Mouse (Mus musculus): ENCODE data around the gene H2afv.

DNA sequence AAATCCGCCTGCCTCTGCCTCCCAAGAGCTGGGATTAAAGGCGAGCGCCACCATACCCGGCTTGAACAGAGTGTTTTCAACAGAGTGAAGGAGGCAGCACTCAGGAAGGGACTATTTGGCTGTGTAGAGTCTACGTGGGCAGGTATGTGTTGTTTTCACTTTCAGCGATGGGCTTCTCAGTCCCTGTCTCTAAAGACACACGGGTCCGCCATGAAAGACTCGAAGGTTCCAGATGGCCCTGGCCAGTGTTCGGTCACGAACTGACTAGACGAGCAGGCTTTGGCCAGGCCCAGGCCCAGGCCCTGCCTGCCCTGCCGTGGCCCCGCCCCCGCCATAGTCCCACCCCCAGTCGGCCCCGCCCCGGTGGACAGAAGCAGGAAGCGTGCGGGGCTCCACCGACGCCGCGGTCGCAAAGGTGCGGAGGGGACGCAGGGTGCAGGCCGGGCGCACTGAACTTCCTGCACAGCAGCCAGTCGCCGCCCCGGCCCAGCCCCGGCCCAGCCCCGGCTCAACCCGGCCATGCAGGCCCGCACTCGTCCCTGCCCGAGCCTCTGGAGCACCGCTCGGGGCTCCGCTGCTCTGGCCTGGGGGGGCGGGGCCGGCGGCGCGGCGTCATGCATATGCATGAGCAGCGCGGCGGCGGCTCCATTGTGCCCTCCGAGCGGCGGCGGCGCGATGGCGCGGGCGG, 55.4 kb downstream of the H2afv start, which contains the start of gene Zmiz2:
- TF ChIP-seq CTCF (IDR thresholded peaks at IDR 0.05; ENCODE audit: control insufficient read depth, insufficient read depth, insufficient read length) (no peak), MAX (IDR thresholded peaks at IDR 0.05) (no peak)
